Mouse (Mus musculus): ENCODE data around the gene Rpl13a.
"Not testable (repeated sequence)": the region's sequence is repeated elsewhere in the genome, so short reads cannot be mapped to it uniquely, and the experiment has no call there.

The Rpl13a gene

GRCm38 (mm10) chr7:45111940-45112339 is 16.6 kb downstream of the Rpl13a start:
- DNase-seq: no peak

DNA sequence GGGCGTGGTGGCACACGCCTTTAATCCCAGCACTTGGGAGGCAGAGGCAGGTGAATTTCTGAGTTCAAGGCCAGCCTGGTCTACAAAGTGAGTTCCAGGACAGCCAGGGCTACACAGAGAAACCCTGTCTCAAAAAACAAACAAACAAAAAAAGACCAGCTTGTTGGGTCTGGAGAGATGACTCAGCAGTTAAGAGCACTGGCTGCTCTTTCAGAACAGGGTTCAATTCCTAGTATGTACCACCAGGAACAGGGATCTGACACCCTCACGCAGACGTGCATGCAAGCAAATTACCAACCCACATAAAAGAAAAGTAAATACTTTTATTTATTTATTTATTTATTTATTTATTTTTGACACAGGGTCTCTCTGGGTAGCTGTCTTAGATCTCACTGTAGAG is 18.5 kb downstream of the Rpl13a start:
- DNase-seq: not testable (repeated sequence)

- DNase-seq: no peak
Measured at GRCm38 (mm10) chr7:45107052-45107645, 21.4 kb downstream of the Rpl13a start.

DNA sequence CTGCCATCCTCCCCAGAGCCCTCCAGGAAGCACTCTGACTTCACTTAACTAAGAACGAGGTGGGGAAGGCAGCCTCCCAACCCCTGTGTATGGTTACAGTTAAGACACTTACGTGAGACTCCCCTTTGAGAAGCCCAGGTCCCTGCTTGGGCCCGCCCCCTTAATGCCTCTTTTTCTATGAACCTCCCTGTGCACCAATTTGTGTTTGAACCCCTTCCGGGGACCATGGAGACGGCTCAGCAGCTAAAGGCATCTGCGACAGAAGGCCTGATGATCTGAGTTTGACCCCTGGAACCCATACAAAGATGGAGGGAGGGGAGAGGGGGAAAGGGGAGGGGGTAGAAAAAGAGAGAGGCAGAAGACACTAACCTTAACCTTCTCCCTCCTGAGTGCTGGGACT is 22.1 kb downstream of the Rpl13a start:
- DNase-seq: no peak

GRCm38 (mm10) chr7:45105491-45105890 is 23.1 kb downstream of the Rpl13a start:
- no peak for DNase-seq

DNA sequence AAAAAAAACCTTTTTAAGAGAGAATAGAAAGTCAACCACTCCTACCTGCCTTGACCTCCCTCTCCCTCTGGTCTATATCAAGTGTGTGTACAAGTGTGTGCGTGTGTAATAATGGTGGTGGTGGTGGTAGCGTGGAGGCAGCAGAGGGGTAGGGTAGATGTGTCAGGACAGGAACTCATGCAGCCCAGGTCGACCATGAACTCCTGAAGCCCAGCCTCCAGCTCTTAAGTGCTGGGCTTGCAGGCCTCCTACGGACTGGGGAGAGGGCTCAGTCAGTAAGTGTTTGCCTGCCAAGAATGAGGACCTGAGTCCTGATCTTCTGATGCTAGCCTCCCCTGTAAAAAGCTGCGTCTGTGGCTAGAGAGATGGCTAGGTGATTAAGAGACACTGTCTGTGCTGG is 23.6 kb downstream of the Rpl13a start:
- no peak for DNase-seq

- DNase-seq: no peak
Measured at GRCm38 (mm10) chr7:45103652-45104180, 24.8 kb downstream of the Rpl13a start, which contains the start of gene Fcgrt. Gene Fcgrt (minus strand): TSS chr7:45103851.

DNA sequence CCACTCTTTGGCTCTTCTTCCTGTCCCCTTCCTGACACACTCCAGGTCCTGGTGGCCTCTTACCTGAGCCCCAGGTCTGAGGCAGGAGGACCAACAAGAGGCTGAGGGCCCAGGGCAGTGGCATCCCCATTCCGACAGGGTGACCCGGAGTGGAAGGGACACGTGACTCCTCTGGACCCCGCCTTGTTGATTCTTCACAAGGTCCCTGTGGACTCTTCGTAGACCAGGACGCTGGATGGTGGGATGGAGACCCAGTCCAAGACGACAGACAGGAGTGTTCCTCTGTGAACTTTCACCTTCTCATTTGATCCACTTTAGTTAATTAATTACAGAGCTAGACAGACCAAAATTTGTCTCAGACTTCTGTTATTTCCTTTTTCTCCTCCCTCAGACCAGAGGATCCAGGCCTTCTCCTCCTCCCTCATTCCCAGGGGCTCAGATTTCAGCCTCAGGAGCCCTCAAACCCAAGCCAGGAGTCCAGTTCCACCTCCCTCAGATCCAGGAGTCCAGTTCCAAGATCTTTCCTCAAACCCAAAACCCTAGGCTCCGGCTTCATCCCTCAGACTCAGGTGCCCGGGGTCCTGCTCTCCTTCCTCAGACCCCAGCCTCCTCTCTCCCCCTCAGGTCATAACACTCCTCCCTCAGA is 25.5 kb downstream of the Rpl13a start:
- no peak for DNase-seq

DNA sequence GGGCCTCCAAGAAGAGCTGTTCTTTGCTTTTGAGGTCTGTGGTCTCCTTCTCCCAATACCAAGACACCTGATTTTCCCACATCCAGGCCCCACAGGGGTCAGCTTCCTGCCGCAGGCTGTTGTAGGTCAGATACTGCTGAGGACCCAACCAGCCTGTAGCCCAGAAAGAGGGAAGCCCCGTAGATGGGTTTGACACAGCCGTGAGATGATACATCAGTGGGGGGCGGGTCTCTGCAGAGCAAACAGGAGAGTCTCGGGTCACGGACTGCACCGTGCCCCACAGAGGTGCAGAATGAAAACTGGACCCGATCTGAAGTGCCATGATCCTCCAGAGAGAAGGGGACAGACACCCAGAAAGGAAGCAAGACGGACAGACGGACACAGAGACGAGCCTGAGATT is 26.1 kb downstream of the Rpl13a start:
- no peak for DNase-seq

- DNase-seq: no peak
Measured at GRCm38 (mm10) chr7:45100046-45100445, 28.5 kb downstream of the Rpl13a start.

DNA sequence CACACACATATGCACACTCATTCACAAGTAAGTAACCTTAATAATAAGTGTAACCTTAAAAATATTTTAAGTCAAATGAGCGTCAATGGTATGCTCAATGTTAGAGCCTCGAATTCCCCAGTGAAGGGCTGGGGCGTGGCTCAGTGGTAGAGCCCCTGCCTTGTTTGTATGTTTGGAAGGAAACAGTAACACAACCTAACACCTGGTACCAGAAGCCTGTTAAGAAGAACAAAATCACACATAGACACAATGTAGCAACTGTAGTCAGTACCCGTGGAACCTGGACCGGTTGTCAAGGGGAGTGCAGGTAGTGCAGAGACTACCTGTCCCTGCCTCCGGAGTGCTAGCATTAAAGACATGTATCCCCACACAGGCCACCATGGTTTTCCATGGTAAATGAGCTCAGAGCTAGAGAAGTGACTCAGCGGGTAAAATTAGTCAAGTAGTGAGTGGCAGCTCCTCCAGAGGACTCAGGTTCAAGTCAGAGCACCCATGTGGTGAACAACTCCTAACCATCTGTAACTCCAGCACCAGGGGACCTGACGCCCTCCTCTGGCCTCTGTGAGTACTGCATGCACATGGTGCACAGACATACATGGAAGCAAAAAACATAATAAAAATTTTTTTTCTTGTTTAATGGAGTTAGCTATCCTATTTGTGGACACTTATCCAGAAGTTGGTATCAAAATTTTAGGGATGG is 29.9 kb downstream of the Rpl13a start:
- peak; percentile 48 to 51 for DNase-seq

GRCm38 (mm10) chr7:45097479-45097878 is 31.1 kb downstream of the Rpl13a start:
- DNase-seq: no peak

DNA sequence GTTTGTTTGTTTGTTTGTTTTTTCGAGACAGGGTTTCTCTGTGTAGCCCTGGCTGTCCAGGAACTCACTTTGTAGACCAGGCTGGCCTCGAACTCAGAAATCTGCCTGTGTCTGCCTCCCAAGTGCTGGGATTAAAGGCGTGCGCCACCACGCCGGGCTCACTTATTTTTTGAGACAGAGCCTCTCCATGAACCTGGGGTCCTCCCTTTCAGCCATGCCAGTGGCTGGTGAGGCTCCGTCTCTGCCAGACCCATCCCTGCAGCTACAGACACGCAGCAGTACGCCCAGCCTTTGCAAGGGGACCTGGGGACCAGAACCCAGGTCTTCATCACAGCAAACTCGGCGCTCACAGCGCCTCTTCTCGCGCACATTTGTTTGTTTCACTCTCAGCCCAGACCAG is 32.6 kb downstream of the Rpl13a start:
- not testable (repeated sequence) for DNase-seq

DNA sequence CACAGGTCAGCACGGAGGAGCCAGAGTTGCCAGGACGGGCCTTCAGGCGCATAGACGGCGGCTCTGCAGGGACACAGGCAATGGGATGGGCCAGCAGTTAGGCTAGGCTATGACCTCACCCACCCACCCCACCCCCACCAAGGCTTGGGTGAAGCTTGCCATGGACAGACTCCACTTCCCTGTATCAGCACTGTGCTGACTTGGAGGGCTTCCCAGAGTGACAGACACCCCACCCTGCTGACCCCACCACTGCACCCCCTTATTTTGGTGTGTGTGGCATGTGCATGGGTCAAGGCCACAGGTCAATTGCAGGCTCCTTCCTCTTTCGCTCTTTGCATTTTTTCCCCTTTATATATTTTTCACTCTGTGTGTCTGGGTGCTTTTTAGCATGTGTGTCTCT is 33.2 kb downstream of the Rpl13a start:
- no peak for DNase-seq

- no peak for DNase-seq
Measured at GRCm38 (mm10) chr7:45094121-45094520, 34.4 kb downstream of the Rpl13a start.

GRCm38 (mm10) chr7:45093516-45093905 is 35.0 kb downstream of the Rpl13a start:
- no peak for DNase-seq

- no peak for DNase-seq
Measured at GRCm38 (mm10) chr7:45092828-45093515, 35.6 kb downstream of the Rpl13a start.

- DNase-seq: peak in 1 of 2 experiments; percentile 12
Measured at GRCm38 (mm10) chr7:45092048-45092447, 36.5 kb downstream of the Rpl13a start, which contains the start of gene Rcn3. Gene Rcn3 (minus strand): TSS chr7:45092221.

- DNase-seq: peak; percentile 18 to 37
Measured at GRCm38 (mm10) chr7:45091001-45091990, 37.3 kb downstream of the Rpl13a start.

GRCm38 (mm10) chr7:45090251-45090977 is 38.1 kb downstream of the Rpl13a start:
- DNase-seq: peak; percentile 56 to 62

DNA sequence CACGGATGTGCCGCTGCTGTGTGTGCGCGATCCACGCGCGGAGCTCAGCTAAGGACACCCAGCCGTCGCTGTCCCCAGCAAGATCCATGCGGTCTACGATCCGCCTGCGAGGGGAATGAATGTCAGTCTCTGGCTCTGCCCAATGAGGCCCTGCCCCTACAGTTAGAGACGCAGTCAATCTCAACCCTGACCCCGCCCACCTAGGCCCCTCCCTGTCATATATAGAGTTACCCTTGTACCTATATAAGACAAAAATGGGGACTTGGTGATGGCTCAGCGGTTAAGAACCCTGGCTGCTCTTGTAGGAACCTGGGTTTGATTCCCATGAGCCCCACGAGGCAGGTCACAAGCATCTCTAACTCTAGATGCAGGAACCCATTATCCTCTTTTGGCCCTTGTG is 40.0 kb downstream of the Rpl13a start:
- DNase-seq: no peak

Measured in B cell, adult 2 months (primary cell).